Mouse (Mus musculus) midbrain, postnatal 0 days (tissue): Measurements from ENCODE around the gene Cenpv. TPM values are rescaled to one million over a fixed set of nuclear protein-coding genes. Genes with fewer than 3 reads are reported as not detected.

Experiments
- ATAC-seq: fragments of 200-750 bp; cut with Nextera tagmentation; 2 replicates; pipeline ENCODE4 v1.8.0; 2017; ENCODE audit warnings: moderate number of reproducible peaks, mild to moderate bottlenecking, moderate TSS enrichment, moderate library complexity; ENCODE audit not compliant: low FRiP score
- DNase-seq: peaks from one replicate; pipeline ENCODE4 v3.0.0-alpha.2; 2015; ENCODE audit warnings: low spot score
- H3K27ac ChIP-seq: fragments of 300-500 bp; sonication (generic); 2 replicates; pipeline ENCODE4 v1.5.1; 2014; ENCODE audit warnings: low read depth, mild to moderate bottlenecking, low read length, mixed read lengths
- H3K27me3 ChIP-seq: fragments of 300-500 bp; sonication (generic); 2 replicates; pipeline ENCODE4 v1.6.1; 2014; ENCODE audit warnings: low read length, control low read depth, mixed read lengths; ENCODE audit not compliant: insufficient read depth
- H3K36me3 ChIP-seq: fragments of 300-500 bp; sonication (generic); 2 replicates; pipeline ENCODE4 v1.6.1; 2014; ENCODE audit warnings: low read length, control low read depth, mixed read lengths; ENCODE audit not compliant: insufficient read depth
- H3K4me1 ChIP-seq: fragments of 300-500 bp; sonication (generic); 2 replicates; pipeline ENCODE4 v1.6.1; 2014; ENCODE audit warnings: mild to moderate bottlenecking, control low read depth, antibody characterized with exemption, low read length, mixed read lengths; ENCODE audit not compliant: insufficient read depth
- H3K4me2 ChIP-seq: fragments of 300-500 bp; sonication (generic); 2 replicates; pipeline ENCODE4 v1.6.1; 2014; ENCODE audit warnings: low read depth, mild to moderate bottlenecking, low read length, mixed read lengths; ENCODE audit not compliant: poor library complexity, severe bottlenecking
- H3K4me3 ChIP-seq: fragments of 300-500 bp; sonication (generic); 2 replicates; pipeline ENCODE4 v1.5.1; 2014; ENCODE audit warnings: low read depth, mild to moderate bottlenecking, low read length, moderate library complexity
- H3K9ac ChIP-seq: fragments of 300-500 bp; sonication (generic); replicated peaks from 2 replicates; pipeline ENCODE4 v1.6.1; 2014; ENCODE audit warnings: mild to moderate bottlenecking, low read length, moderate library complexity, mixed read lengths; ENCODE audit not compliant: poor library complexity, severe bottlenecking
- H3K9me3 ChIP-seq: fragments of 300-500 bp; sonication (generic); 2 replicates; pipeline ENCODE4 v1.6.1; 2016; ENCODE audit warnings: low read length, control low read depth
- CTCF ChIP-seq: IDR thresholded peaks from 2 replicates; pipeline ENCODE4 v1.5.1; 2016; ENCODE audit warnings: antibody characterized with exemption, mild to moderate bottlenecking
- WGBS: fragments of 180-500 bp; shearing (Covaris S2); extraction: QIAGEN DNeasy Blood & Tissue Kit; methylation state at CpG from one replicate; pipeline ENCODE4 v1.1.7; 2014; 5-methylcytosine and 5-hydroxymethylcytosine counted together
- polyA plus RNA-seq: library from polyadenylated mRNA; unstranded; fragments of >200 nt; fragmentation: Nextera tagmentation; extraction: Ambion mirVana; gene quantifications from 2 replicates; pipeline ENCODE4 v1.2.1, GENCODE M21; 2015
- total RNA-seq: library from RNA; depleted of rRNA; stranded (reverse); fragments of >200 nt; gene quantifications from 2 replicates; pipeline ENCODE4 v1.2.3, GENCODE M21; 2014

Cenpv gene
- total and polyA plus RNA-seq, 2 experiments from 2014 or later, result 32.9 to 58.0 TPM

- 89% methylated on average over 4 of the region's 4 CpGs for WGBS
- no peaks in the 10 kb centered on the region for H3K9me3 ChIP-seq
- H3K9ac ChIP-seq, result no peak overlapping the region
- ATAC-seq (no peak), DNase-seq (no peak)
- TF ChIP-seq CTCF, result no peak
- H3K36me3 ChIP-seq, result no peaks in the 10 kb centered on the region
- H3K4me2 ChIP-seq, result no peak overlapping the region
- no peak overlapping the region for H3K27ac ChIP-seq
- H3K4me1 ChIP-seq, result no peaks in the 10 kb centered on the region
- H3K4me3 ChIP-seq, result no peak overlapping the region
- no peaks in the 10 kb centered on the region for H3K27me3 ChIP-seq
Measured at GRCm38 (mm10) chr11:62507683-62508082, 31.4 kb downstream of the Cenpv start.

GRCm38 (mm10) chr11:62500529-62500928 lies 38.5 kb downstream of the Cenpv start:
- TF ChIP-seq CTCF, result no peak

GRCm38 (mm10) chr11:62498802-62499201 lies 40.3 kb downstream of the Cenpv start:
- H3K9ac ChIP-seq, result no peak overlapping the region
- ATAC-seq, result no peak
- H3K9me3 ChIP-seq, result no peaks in the 10 kb centered on the region
- no peak overlapping the region for H3K4me2 ChIP-seq
- TF ChIP-seq CTCF, result no peak
- H3K27ac ChIP-seq, result no peak overlapping the region
- no peaks in the 10 kb centered on the region for H3K4me1 ChIP-seq
- 82% methylated on average over 2 of the region's 2 CpGs for WGBS
- DNase-seq, result no peak
- no peaks in the 10 kb centered on the region for H3K27me3 ChIP-seq
- H3K36me3 ChIP-seq, result no peaks in the 10 kb centered on the region
- no peak overlapping the region for H3K4me3 ChIP-seq

More at GRCm38 (mm10) chr11:62500529-62500928, 38.5 kb downstream of the Cenpv start:
- Histone ChIP-seq H3K4me3 (no peak overlapping the region), H3K9ac (no peak overlapping the region), H3K9me3 (no peaks in the 10 kb centered on the region), H3K27ac (no peak overlapping the region), H3K4me2 (no peak overlapping the region), H3K4me1 (no peaks in the 10 kb centered on the region), H3K36me3 (no peaks in the 10 kb centered on the region), H3K27me3 (no peaks in the 10 kb centered on the region)
- ATAC-seq, result no peak
- no peak for DNase-seq
- 90% methylated on average over 2 of the region's 2 CpGs for WGBS

- 58% methylated on average over 3 of the region's 3 CpGs for WGBS
- H3K27me3 ChIP-seq, result no peaks in the 10 kb centered on the region
Measured at GRCm38 (mm10) chr11:62497181-62497580, 41.9 kb downstream of the Cenpv start.

GRCm38 (mm10) chr11:62496151-62496715 lies 42.8 kb downstream of the Cenpv start:
- ATAC-seq (no peak), DNase-seq (peak; percentile 21)
- no peaks in the 10 kb centered on the region for H3K9me3 ChIP-seq
- peak; percentile 69 for TF ChIP-seq CTCF
- H3K27ac ChIP-seq, result no peak overlapping the region
- WGBS, result 60% methylated on average over 5 of the region's 5 CpGs
- H3K4me2 ChIP-seq, result no peak overlapping the region
- H3K4me1 ChIP-seq, result no peaks in the 10 kb centered on the region
- no peaks in the 10 kb centered on the region for H3K27me3 ChIP-seq
- no peak overlapping the region for H3K9ac ChIP-seq
- H3K36me3 ChIP-seq, result no peaks in the 10 kb centered on the region
- H3K4me3 ChIP-seq, result no peak overlapping the region

More at GRCm38 (mm10) chr11:62497181-62497580, 41.9 kb downstream of the Cenpv start:
- Histone ChIP-seq H3K4me1 (no peaks in the 10 kb centered on the region), H3K4me2 (no peak overlapping the region), H3K9ac (no peak overlapping the region), H3K9me3 (no peaks in the 10 kb centered on the region), H3K27ac (no peak overlapping the region), H3K36me3 (no peaks in the 10 kb centered on the region), H3K4me3 (no peak overlapping the region)
- ATAC-seq, result no peak
- TF ChIP-seq CTCF, result no peak
- no peak for DNase-seq

- no peaks in the 10 kb centered on the region for H3K36me3 ChIP-seq
- H3K4me1 ChIP-seq, result no peaks in the 10 kb centered on the region
- no peak for TF ChIP-seq CTCF
- no peak for DNase-seq
- no peak overlapping the region for H3K27ac ChIP-seq
- 44% methylated on average over 10 of the region's 10 CpGs for WGBS
- no peak overlapping the region for H3K4me3 ChIP-seq
- no peaks in the 10 kb centered on the region for H3K27me3 ChIP-seq
- H3K4me2 ChIP-seq, result no peak overlapping the region
- no peak for ATAC-seq
- no peak overlapping the region for H3K9ac ChIP-seq
- no peaks in the 10 kb centered on the region for H3K9me3 ChIP-seq
Measured at GRCm38 (mm10) chr11:62495276-62495801, 43.7 kb downstream of the Cenpv start.
